Mouse (Mus musculus) liver, embryonic 13.5 days (tissue): ENCODE data around the gene Cplx3. TPM values are rescaled to one million over a fixed set of nuclear protein-coding genes. Genes with fewer than 3 reads are reported as not detected.

Source experiments
- ATAC-seq: fragments of 200-750 bp; cut with Nextera tagmentation; 2 replicates; pipeline ENCODE4 v1.8.0; 2017; ENCODE audit warnings: low read depth, mild to moderate bottlenecking, moderate number of reproducible peaks, moderate library complexity
- DNase-seq: peaks from one replicate; pipeline ENCODE4 v3.0.0; 2022
- H3K27ac ChIP-seq: fragments of 300-500 bp; sonication (generic); 2 replicates; pipeline ENCODE4 v1.5.1; 2015; ENCODE audit warnings: moderate library complexity, mild to moderate bottlenecking, inconsistent platforms
- H3K27me3 ChIP-seq: fragments of 300-500 bp; sonication (generic); 2 replicates; pipeline ENCODE4 v1.6.1; 2015; ENCODE audit warnings: mild to moderate bottlenecking, inconsistent platforms
- H3K36me3 ChIP-seq: fragments of 300-500 bp; sonication (generic); 2 replicates; pipeline ENCODE4 v1.6.1; 2015; ENCODE audit warnings: mild to moderate bottlenecking, inconsistent platforms
- H3K4me1 ChIP-seq: fragments of 300-500 bp; sonication (generic); replicated peaks from 2 replicates; pipeline ENCODE4 v1.6.1; 2015; ENCODE audit warnings: inconsistent platforms
- H3K4me2 ChIP-seq: fragments of 300-500 bp; sonication (generic); 2 replicates; pipeline ENCODE4 v1.6.1; 2015; ENCODE audit warnings: inconsistent platforms, mild to moderate bottlenecking, moderate library complexity
- H3K4me3 ChIP-seq: fragments of 300-500 bp; sonication (generic); replicated peaks from 2 replicates; pipeline ENCODE4 v1.5.1; 2015; ENCODE audit warnings: mild to moderate bottlenecking, inconsistent platforms
- H3K9ac ChIP-seq: fragments of 300-500 bp; sonication (generic); 2 replicates; pipeline ENCODE4 v1.6.1; 2015; ENCODE audit warnings: mild to moderate bottlenecking, inconsistent platforms
- H3K9me3 ChIP-seq: fragments of 300-500 bp; sonication (generic); replicated peaks from 2 replicates; pipeline ENCODE4 v1.6.1; 2016; ENCODE audit warnings: inconsistent platforms
- WGBS: fragments of 180-500 bp; shearing (Covaris S2); methylation state at CpG from one replicate; pipeline ENCODE4 v1.1.7; 2015; ENCODE audit not compliant: insufficient replicate concordance; 5-methylcytosine and 5-hydroxymethylcytosine counted together
- polyA plus RNA-seq: library from polyadenylated mRNA; unstranded; fragments of >200 nt; fragmentation: Nextera tagmentation; extraction: Ambion mirVana; gene quantifications from 2 replicates; pipeline ENCODE4 v1.2.1, GENCODE M21; 2015

The Cplx3 gene
- polyA plus RNA-seq, 1 experiment from 2014 or later = not detected

DNA sequence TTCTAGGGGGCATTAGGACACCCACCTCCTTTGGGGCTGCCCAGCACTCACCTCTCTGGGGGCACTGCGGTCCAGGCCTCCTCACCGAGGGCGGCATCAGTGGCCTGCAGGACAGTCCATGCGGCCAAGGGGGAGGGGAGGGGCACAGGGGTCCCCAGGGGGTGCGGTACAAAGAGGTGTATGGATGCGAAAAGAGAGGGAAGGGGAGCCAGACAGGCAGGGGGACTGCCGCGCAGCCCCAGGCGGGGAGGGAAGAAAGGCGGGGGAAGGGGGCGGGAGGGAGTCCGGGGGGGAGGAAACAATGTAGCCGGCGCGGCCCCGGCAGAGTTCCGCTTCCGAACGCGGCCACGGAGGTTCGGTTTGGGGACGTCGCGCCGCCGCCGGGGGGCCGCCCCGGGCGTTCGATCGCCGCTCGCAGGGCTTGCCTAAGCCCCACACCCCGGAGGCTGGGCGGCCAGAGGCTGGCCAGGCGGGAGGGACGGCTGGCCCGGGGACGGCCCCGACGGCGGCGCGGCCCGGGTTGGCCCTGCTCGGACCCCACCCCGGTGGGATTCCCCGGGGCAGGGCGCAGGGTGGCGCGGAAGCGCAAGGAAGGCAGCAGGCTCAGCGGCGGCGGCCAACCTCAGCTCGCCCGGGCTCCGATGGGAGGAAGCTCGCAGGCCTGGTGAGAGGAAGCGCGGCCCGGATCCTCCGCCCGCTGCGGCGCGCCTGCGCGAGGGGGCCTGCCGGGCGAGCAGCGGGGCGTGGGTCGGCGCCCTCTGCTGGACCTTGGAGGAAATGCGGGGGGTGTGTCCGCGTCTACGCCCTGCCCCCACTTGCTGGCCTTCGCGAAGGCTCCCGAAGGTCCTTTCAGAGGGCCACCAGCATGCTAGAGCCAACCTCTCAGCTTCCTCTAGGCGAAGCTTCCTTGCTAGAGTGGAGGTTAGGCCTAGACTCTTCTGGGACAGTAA is 39.1 kb upstream of the Cplx3 start:
- peak; percentile 79 for ATAC-seq
- Histone ChIP-seq H3K9ac (peak overlapping the region; percentile 96), H3K4me1 (peaks cover 75% of the 10 kb centered on the region), H3K9me3 (no peaks in the 10 kb centered on the region), H3K4me2 (peak overlapping the region; percentile 98), H3K4me3 (peak overlapping the region; percentile 88), H3K36me3 (peaks cover 14% of the 10 kb centered on the region; the same call in 1 of the 2 replicates), H3K27me3 (no peaks in the 10 kb centered on the region), H3K27ac (peak overlapping the region; percentile 95)
- peak; percentile 89 for DNase-seq
- under 1% methylated on average over 85 of the region's 85 CpGs for WGBS

- H3K9me3 ChIP-seq = no peaks in the 10 kb centered on the region
- peak overlapping the region; percentile 96 for H3K9ac ChIP-seq
- no peak; the same call in 1 of the 2 replicates for ATAC-seq
- H3K27ac ChIP-seq = peak overlapping the region; percentile 95
- DNase-seq = no peak
- peaks cover 14% of the 10 kb centered on the region; the same call in 1 of the 2 replicates for H3K36me3 ChIP-seq
- H3K4me3 ChIP-seq = peak overlapping the region; percentile 88
- H3K4me1 ChIP-seq = peaks cover 81% of the 10 kb centered on the region
- peak overlapping the region; percentile 98 for H3K4me2 ChIP-seq
- under 1% methylated on average over 18 of the region's 18 CpGs for WGBS
- H3K27me3 ChIP-seq = no peaks in the 10 kb centered on the region
These were observed 38.4 kb upstream of the Cplx3 start for GRCm38 (mm10) chr9:57644442-57644943.

DNA sequence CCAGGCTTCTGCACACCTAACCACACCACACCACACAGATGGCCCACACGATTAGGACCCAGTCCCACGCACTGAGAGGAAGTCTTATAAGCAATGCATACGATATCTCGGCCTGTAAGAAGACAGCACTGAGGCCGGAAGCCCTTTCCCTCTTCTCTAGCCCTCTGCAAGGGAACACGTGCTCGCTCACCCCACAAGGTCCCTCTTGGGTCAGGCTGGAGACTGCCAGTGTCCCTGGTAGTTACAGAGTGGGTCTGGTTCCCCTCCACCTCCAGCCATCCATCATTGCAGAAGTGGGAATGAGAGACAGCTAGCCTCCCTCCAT is 37.7 kb upstream of the Cplx3 start:
- DNase-seq (peak; percentile 58), ATAC-seq (peak; percentile 35)
- peak overlapping the region; percentile 88 for H3K4me3 ChIP-seq
- 11% methylated on average over 7 of the region's 7 CpGs for WGBS
- H3K36me3 ChIP-seq = peaks cover 14% of the 10 kb centered on the region; the same call in 1 of the 2 replicates
- H3K27ac ChIP-seq = peak overlapping the region; percentile 95
- H3K27me3 ChIP-seq = no peaks in the 10 kb centered on the region
- peaks cover 88% of the 10 kb centered on the region for H3K4me1 ChIP-seq
- H3K9ac ChIP-seq = peak overlapping the region; percentile 96
- H3K4me2 ChIP-seq = peak overlapping the region; percentile 98
- H3K9me3 ChIP-seq = no peaks in the 10 kb centered on the region

GRCm38 (mm10) chr9:57643169-57643855 is 37.2 kb upstream of the Cplx3 start:
- WGBS = 12% methylated on average over 9 of the region's 9 CpGs
- Histone ChIP-seq H3K36me3 (peaks cover 14% of the 10 kb centered on the region; the same call in 1 of the 2 replicates), H3K27me3 (no peaks in the 10 kb centered on the region), H3K4me1 (peaks cover 89% of the 10 kb centered on the region), H3K9ac (peak overlapping the region; percentile 96), H3K27ac (peak overlapping the region; percentile 95), H3K4me2 (peak overlapping the region; percentile 98), H3K9me3 (no peaks in the 10 kb centered on the region), H3K4me3 (peak overlapping the region; percentile 88)
- ATAC-seq = no peak
- no peak for DNase-seq

- Histone ChIP-seq H3K27me3 (no peaks in the 10 kb centered on the region), H3K27ac (peak overlapping the region; percentile 95), H3K36me3 (peaks cover 14% of the 10 kb centered on the region; the same call in 1 of the 2 replicates), H3K4me1 (peaks cover 94% of the 10 kb centered on the region), H3K4me3 (no peak overlapping the region), H3K9me3 (no peaks in the 10 kb centered on the region), H3K4me2 (peak overlapping the region; percentile 98), H3K9ac (peak overlapping the region; percentile 96)
- DNase-seq (no peak), ATAC-seq (no peak)
- 69% methylated on average over 13 of the region's 13 CpGs for WGBS
These were observed 35.9 kb upstream of the Cplx3 start for GRCm38 (mm10) chr9:57641775-57642550.

GRCm38 (mm10) chr9:57641022-57641421 is 34.9 kb upstream of the Cplx3 start:
- Histone ChIP-seq H3K9ac (peak overlapping the region; percentile 96), H3K27ac (peak overlapping the region; percentile 95), H3K9me3 (no peaks in the 10 kb centered on the region), H3K4me2 (peak overlapping the region; percentile 98), H3K36me3 (peaks cover 14% of the 10 kb centered on the region; the same call in 1 of the 2 replicates), H3K4me1 (peaks cover 93% of the 10 kb centered on the region), H3K27me3 (no peaks in the 10 kb centered on the region), H3K4me3 (peak overlapping the region; percentile 42)
- DNase-seq (no peak), ATAC-seq (no peak)
- WGBS = 75% methylated on average over 1 of the region's 1 CpGs

DNA sequence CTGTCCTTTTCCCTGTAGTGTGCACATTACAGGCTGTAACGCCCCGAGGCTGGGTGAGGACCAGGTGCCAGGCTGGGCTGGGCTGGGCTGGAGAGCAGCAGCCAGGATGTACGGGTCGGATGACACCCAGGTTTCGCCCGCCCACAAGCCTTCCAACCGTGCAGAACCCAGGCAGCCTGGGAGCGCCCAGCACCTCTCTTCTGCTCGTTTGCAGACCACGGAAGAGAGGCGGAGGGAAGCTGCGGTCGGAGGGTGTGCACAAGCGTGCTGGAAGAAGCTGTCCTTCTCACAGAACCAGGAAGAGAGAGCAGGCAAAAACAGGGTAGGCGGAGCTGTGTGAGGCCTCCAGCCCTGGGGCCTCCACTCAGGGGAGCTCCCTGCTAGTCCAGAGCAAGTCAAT is 34.3 kb upstream of the Cplx3 start:
- ATAC-seq = peak; percentile 45
- Histone ChIP-seq H3K4me1 (peaks cover 94% of the 10 kb centered on the region), H3K4me3 (peak overlapping the region; percentile 42), H3K27me3 (no peaks in the 10 kb centered on the region), H3K36me3 (peaks cover 14% of the 10 kb centered on the region; the same call in 1 of the 2 replicates), H3K9me3 (no peaks in the 10 kb centered on the region), H3K27ac (peak overlapping the region; percentile 95), H3K9ac (peak overlapping the region; percentile 96), H3K4me2 (peak overlapping the region; percentile 98)
- DNase-seq = peak; percentile 60
- 3% methylated on average over 15 of the region's 15 CpGs for WGBS

GRCm38 (mm10) chr9:57639661-57640328 is 33.7 kb upstream of the Cplx3 start:
- H3K27me3 ChIP-seq = no peaks in the 10 kb centered on the region
- DNase-seq (no peak), ATAC-seq (no peak)
- H3K4me2 ChIP-seq = peak overlapping the region; percentile 98
- peak overlapping the region; percentile 96 for H3K9ac ChIP-seq
- H3K27ac ChIP-seq = peak overlapping the region; percentile 95
- H3K4me3 ChIP-seq = peak overlapping the region; percentile 42
- peaks cover 14% of the 10 kb centered on the region; the same call in 1 of the 2 replicates for H3K36me3 ChIP-seq
- H3K9me3 ChIP-seq = no peaks in the 10 kb centered on the region
- WGBS = 46% methylated on average over 5 of the region's 5 CpGs
- peaks cover 97% of the 10 kb centered on the region for H3K4me1 ChIP-seq

DNA sequence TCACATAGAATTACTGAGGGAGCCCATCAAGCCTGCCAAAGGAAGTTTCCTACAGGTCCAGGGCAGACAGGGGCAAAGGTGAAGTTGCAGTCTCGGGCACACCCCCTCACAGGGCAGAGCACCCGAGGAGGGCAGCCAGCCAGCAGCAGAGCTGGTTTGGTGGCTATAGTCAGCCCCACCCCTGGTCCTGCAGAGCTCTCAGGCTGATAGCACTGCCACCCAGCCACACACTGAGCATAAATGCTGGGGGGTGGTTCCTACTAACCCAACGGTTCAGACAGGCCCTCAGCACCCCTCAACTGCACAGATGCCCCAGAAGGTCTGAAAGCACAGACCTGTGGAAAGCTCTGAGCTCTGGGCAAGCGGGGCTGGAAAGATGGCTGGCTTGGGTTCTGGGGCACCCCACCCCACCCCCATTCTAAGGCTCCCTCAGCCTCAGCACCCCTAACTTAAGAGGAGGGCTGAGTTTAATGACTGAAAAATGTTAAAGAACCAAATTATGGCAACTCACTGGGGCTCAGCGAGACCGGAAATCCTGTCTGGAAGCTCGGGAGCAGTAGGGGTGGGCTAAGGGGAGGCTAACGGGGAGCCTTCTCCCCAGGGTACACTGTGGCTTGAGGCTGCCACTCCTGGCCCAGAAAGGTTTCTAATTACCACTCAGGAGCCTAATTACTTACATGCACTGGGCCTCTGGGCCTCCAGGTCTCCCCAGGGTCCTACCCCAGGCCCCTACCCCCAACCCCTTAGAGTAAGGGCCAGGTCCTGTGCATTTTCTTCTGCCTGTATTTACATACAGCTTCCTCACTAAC is 32.8 kb upstream of the Cplx3 start:
- H3K27me3 ChIP-seq = no peaks in the 10 kb centered on the region
- H3K4me3 ChIP-seq = peak overlapping the region; percentile 42
- peaks cover 97% of the 10 kb centered on the region for H3K4me1 ChIP-seq
- H3K9ac ChIP-seq = peak overlapping the region; percentile 96
- H3K36me3 ChIP-seq = peaks cover 14% of the 10 kb centered on the region; the same call in 1 of the 2 replicates
- ATAC-seq (peak; percentile 86), DNase-seq (peak; percentile 69)
- no peaks in the 10 kb centered on the region for H3K9me3 ChIP-seq
- WGBS = 16% methylated on average over 8 of the region's 8 CpGs
- peak overlapping the region; percentile 95 for H3K27ac ChIP-seq
- H3K4me2 ChIP-seq = peak overlapping the region; percentile 98
